Mouse (Mus musculus): Measurements from ENCODE around the gene Tenm4. TPM values are rescaled to one million over a fixed set of nuclear protein-coding genes. Genes with fewer than 3 reads are reported as not detected.

The Tenm4 gene
- polyA plus RNA-seq, 1 experiment from 2014 or later: 41.3 TPM

DNA sequence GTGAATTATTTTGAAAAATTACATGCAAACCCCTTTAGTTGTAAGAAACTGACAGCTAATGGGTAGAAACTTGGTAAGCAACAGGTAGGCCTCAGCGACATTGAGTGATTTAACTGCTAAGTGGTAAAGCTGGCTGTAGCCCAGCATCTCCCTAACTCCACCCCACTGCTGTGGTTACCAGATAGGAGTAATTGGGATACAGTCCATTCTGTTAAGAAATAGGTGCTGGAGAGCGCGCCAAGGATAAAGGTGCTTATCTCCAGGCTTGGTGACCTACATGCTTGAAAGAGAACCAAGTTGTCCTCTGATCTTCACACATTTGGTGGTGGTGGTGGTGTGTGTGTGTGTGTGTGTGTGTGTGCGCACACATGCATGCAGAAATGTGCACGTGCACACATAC, 788.1 kb downstream of the Tenm4 start:
- Histone ChIP-seq H3K9me3 (no peaks in the 10 kb centered on the region), H3K27me3 (no peaks in the 10 kb centered on the region), H3K4me1 (no peaks in the 10 kb centered on the region), H3K4me2 (replicated peaks) (no peak overlapping the region), H3K9ac (replicated peaks) (no peak overlapping the region), H3K36me3 (peaks cover 36% of the 10 kb centered on the region), H3K27ac (replicated peaks) (no peak overlapping the region), H3K4me3 (no peak overlapping the region)
- no peak for ATAC-seq (ENCODE audit: low FRiP score, low read depth)
- 96% methylated on average over 5 of the region's 5 CpGs for WGBS

MicroRNAs encoded within 50 kb of the gene (microRNA counts, 519-probe panel; counts per million panel counts)
- microRNA mmu-miR-708: 2,153 counts per million, percentile 3 among the panel's probes with 10 or more counts

Small RNA genes lying within 50 kb of the gene (microRNA-seq; reads per million reads assigned to microRNA genes)
- gene Mir6394: not detected
- gene Mir708: 3,296 reads per million, percentile 87 among the genes with 10 or more reads in this experiment

All from midbrain, embryonic 12.5 days (tissue).